Mouse (Mus musculus): Measurements from ENCODE around the gene Tom1l1. TPM values are rescaled to one million over a fixed set of nuclear protein-coding genes. Genes with fewer than 3 reads are reported as not detected.

Gene Tom1l1
- total RNA-seq, 2 experiments from 2014 or later: 14.9 to 16.4 TPM

- no peak for DNase-seq
These were observed 73.4 kb downstream of the Tom1l1 start for GRCm38 (mm10) chr11:90614743-90615142.

- DNase-seq: no peak
These were observed 76.0 kb downstream of the Tom1l1 start for GRCm38 (mm10) chr11:90612118-90612517.

GRCm38 (mm10) chr11:90603066-90603465, 85.1 kb downstream of the Tom1l1 start:
- no peak for DNase-seq

GRCm38 (mm10) chr11:90595826-90596225, 92.3 kb downstream of the Tom1l1 start:
- no peak for DNase-seq

Other genes with a start within 250 kb of the Tom1l1 start
- 1 to 10 TPM; 4.2 to 5.5 TPM for gene Stxbp4, start 50.3 kb downstream of the Tom1l1 start, total RNA-seq (2021)
- 10 to 100 TPM; 20.1 to 24.2 TPM for gene Cox11, start 50.2 kb downstream of the Tom1l1 start, total RNA-seq (2021)

All from heart, adult 18-20 months (tissue).